Comparison of ENCODE assay signal across 9 mouse cellular contexts in genomic region chr4:137984212-137984611, GRCm38 (mm10). TPM values are rescaled to one million over a fixed set of nuclear protein-coding genes. Genes with fewer than 3 reads are reported as not detected.
DNase-seq lines count a peak whose midpoint lies in the region; ATAC-seq and TF ChIP-seq lines count a peak whose summit lies in the region.
"Had no signal": no experiment of that assay in that cellular context is flagged by ENCODE, and none has a peak within 500 bp of the region (broad histone marks: within the 10 kb centered on the region; RNA-seq: fewer than 3 reads in every experiment).

No protein-coding gene starts in this region.

- TF ChIP-seq CTCF in CH12.LX (conservative IDR thresholded peaks at IDR 0.05 in 1 of 2, IDR thresholded peaks at IDR 0.05 in 1 of 2; ENCODE audit: low read depth in 2 of 2, low read length in 2 of 2) = no peak

- H3K27ac ChIP-seq in heart, embryonic 10.5 days = no peak overlapping the region
- H3K27ac ChIP-seq in heart, embryonic 12.5 days (ENCODE audit: poor library complexity, severe bottlenecking) = no peak overlapping the region
- no peak overlapping the region for H3K27ac ChIP-seq in CH12.LX (ENCODE audit: insufficient read depth, low read depth)
- no peak overlapping the region for H3K27ac ChIP-seq in embryonic facial prominence, embryonic 15.5 days (replicated peaks)
- H3K27ac ChIP-seq in limb, embryonic 11.5 days (replicated peaks; ENCODE audit: low read depth, low read length) = no peak overlapping the region
- H3K27ac ChIP-seq: neural tube, embryonic 12.5 days had no signal

- H3K4me1 ChIP-seq in heart, embryonic 10.5 days = peaks cover 10% of the 10 kb centered on the region
- H3K4me1 ChIP-seq in heart, embryonic 12.5 days (replicated peaks) = peaks cover 8% of the 10 kb centered on the region
- no peaks in the 10 kb centered on the region for H3K4me1 ChIP-seq in CH12.LX (ENCODE audit: control insufficient read depth in 1 of 2, insufficient read depth in 2 of 2)
- H3K4me1 ChIP-seq in embryonic facial prominence, embryonic 15.5 days = peaks cover 4% of the 10 kb centered on the region
- H3K4me1 ChIP-seq in limb, embryonic 11.5 days (ENCODE audit: control insufficient read depth, insufficient read depth, low read length) = no peaks in the 10 kb centered on the region
- H3K4me1 ChIP-seq: neural tube, embryonic 12.5 days had no signal

- dilution Hi-C loops in CH12.LX (cut with MboI; ENCODE audit: extremely low pct_ligation_motif_present, extremely low pct_unique_long_range_greater_than_20kb, low sequenced_read_pairs) = no loop called here

- WGBS in heart, embryonic 10.5 days = 42% methylated on average over 10 of the region's 10 CpGs
- WGBS in heart, embryonic 12.5 days = 34% methylated on average over 10 of the region's 10 CpGs
- WGBS in embryonic facial prominence, embryonic 15.5 days = 22% methylated on average over 10 of the region's 10 CpGs
- WGBS in limb, embryonic 11.5 days = 57% methylated on average over 10 of the region's 10 CpGs

- peaks cover 4% of the 10 kb centered on the region; the same call in 1 of the 2 replicates for H3K27me3 ChIP-seq in heart, embryonic 10.5 days (ENCODE audit: insufficient read depth, poor library complexity, severe bottlenecking)
- H3K27me3 ChIP-seq in heart, embryonic 12.5 days (replicated peaks) = no peaks in the 10 kb centered on the region
- no peaks in the 10 kb centered on the region for H3K27me3 ChIP-seq in CH12.LX (replicated peaks)
- H3K27me3 ChIP-seq in embryonic facial prominence, embryonic 15.5 days = no peaks in the 10 kb centered on the region
- no peaks in the 10 kb centered on the region for H3K27me3 ChIP-seq in limb, embryonic 11.5 days (ENCODE audit: control insufficient read depth, insufficient read depth, low read length)
- H3K27me3 ChIP-seq: neural tube, embryonic 12.5 days had no signal

- no peak for TF ChIP-seq POLR2A in CH12.LX (IDR thresholded peaks at IDR 0.05; ENCODE audit: low read depth, low read length)

- no peak for ATAC-seq in heart, embryonic 12.5 days (ENCODE audit: insufficient number of reproducible peaks, low FRiP score)
- ATAC-seq in embryonic facial prominence, embryonic 15.5 days (ENCODE audit: insufficient number of reproducible peaks, low FRiP score, low TSS enrichment, low read depth) = peak; percentile 59; the same call in 1 of the 2 replicates
- no peak for ATAC-seq in limb, embryonic 11.5 days (ENCODE audit: insufficient number of reproducible peaks, low FRiP score, low TSS enrichment, low read depth)
- ATAC-seq in granulocyte monocyte progenitor cell, adult 5-6 weeks (replicated peaks; ENCODE audit: poor library complexity, severe bottlenecking) = no peak

- TF ChIP-seq EP300 in CH12.LX (IDR thresholded peaks at IDR 0.05; ENCODE audit: low read length) = no peak

- peak; percentile 76 for DNase-seq in heart, embryonic 10.5 days (ENCODE audit: low spot score)
- no peak for DNase-seq in CH12.LX (ENCODE audit: extremely low read depth)
- peak; percentile 32 for DNase-seq in limb, embryonic 11.5 days (ENCODE audit: low spot score)
- no peak for DNase-seq in layer of hippocampus, postnatal 10 days (ENCODE audit: low spot score in 2 of 2)
- no peak for DNase-seq in cerebellum, adult 11-12 months

- in situ Hi-C loops in CH12.LX (cut with MboI; ENCODE audit: low pct_ligation_motif_present, low pct_unique_long_range_greater_than_20kb, low sequenced_read_pairs) = no loop called here

- TF ChIP-seq RAD21 in CH12.LX (IDR thresholded peaks at IDR 0.05; ENCODE audit: low read depth, low read length) = no peak

- H3K9me3 ChIP-seq in heart, embryonic 10.5 days = no peaks in the 10 kb centered on the region
- no peaks in the 10 kb centered on the region for H3K9me3 ChIP-seq in heart, embryonic 12.5 days (replicated peaks)
- no peaks in the 10 kb centered on the region for H3K9me3 ChIP-seq in CH12.LX (replicated peaks; ENCODE audit: low read length)
- H3K9me3 ChIP-seq in embryonic facial prominence, embryonic 15.5 days (replicated peaks) = no peaks in the 10 kb centered on the region
- H3K9me3 ChIP-seq in limb, embryonic 11.5 days (ENCODE audit: control insufficient read depth, low read length) = no peaks in the 10 kb centered on the region
- H3K9me3 ChIP-seq: neural tube, embryonic 12.5 days had no signal

- no peak overlapping the region for H3K4me3 ChIP-seq in heart, embryonic 10.5 days
- H3K4me3 ChIP-seq in heart, embryonic 12.5 days = no peak overlapping the region
- no peak overlapping the region for H3K4me3 ChIP-seq in CH12.LX (replicated peaks in 1 of 3; ENCODE audit: low read depth in 2 of 3, low read length in 2 of 3, poor library complexity in 1 of 3)
- H3K4me3 ChIP-seq in embryonic facial prominence, embryonic 15.5 days (replicated peaks) = no peak overlapping the region
- no peak overlapping the region for H3K4me3 ChIP-seq in limb, embryonic 11.5 days (ENCODE audit: low read depth, low read length)
- H3K4me3 ChIP-seq: neural tube, embryonic 12.5 days had no signal

- no peaks in the 10 kb centered on the region for H3K36me3 ChIP-seq in heart, embryonic 10.5 days
- H3K36me3 ChIP-seq in heart, embryonic 12.5 days = no peaks in the 10 kb centered on the region
- no peaks in the 10 kb centered on the region for H3K36me3 ChIP-seq in CH12.LX (replicated peaks in 1 of 2; ENCODE audit: control insufficient read depth in 1 of 2, insufficient read depth in 1 of 2, low read length in 1 of 2)
- H3K36me3 ChIP-seq in embryonic facial prominence, embryonic 15.5 days = no peaks in the 10 kb centered on the region
- no peaks in the 10 kb centered on the region for H3K36me3 ChIP-seq in limb, embryonic 11.5 days (ENCODE audit: control insufficient read depth, insufficient read depth, low read length)
- H3K36me3 ChIP-seq: neural tube, embryonic 12.5 days had no signal

- H3K79me2 ChIP-seq in CH12.LX (replicated peaks; ENCODE audit: control insufficient read depth, extremely low read depth, insufficient read depth, poor library complexity, severe bottlenecking) = no peaks in the 10 kb centered on the region

- no peak overlapping the region for H3K9ac ChIP-seq in heart, embryonic 12.5 days
- H3K9ac ChIP-seq in CH12.LX (ENCODE audit: insufficient read depth, low read depth) = no peak overlapping the region
- H3K9ac ChIP-seq in embryonic facial prominence, embryonic 15.5 days = no peak overlapping the region
- H3K9ac ChIP-seq in limb, embryonic 11.5 days (ENCODE audit: low read length) = no peak overlapping the region
- H3K9ac ChIP-seq: neural tube, embryonic 12.5 days had no signal

- H3K4me2 ChIP-seq in heart, embryonic 12.5 days = no peak overlapping the region
- H3K4me2 ChIP-seq in CH12.LX (ENCODE audit: insufficient read depth, low read depth, poor library complexity, severe bottlenecking) = peak overlapping the region; percentile 29; the same call in 1 of the 2 replicates
- 0 out of 2 replicates have a peak overlapping the region, but pooled peaks have one; percentile 15 for H3K4me2 ChIP-seq in embryonic facial prominence, embryonic 15.5 days (replicated peaks)
- no peak overlapping the region for H3K4me2 ChIP-seq in limb, embryonic 11.5 days (ENCODE audit: low read depth, severe bottlenecking)
- H3K4me2 ChIP-seq: neural tube, embryonic 12.5 days had no signal

TF ChIP-seq in CH12.LX, 34 proteins besides CTCF, POLR2A, EP300 and RAD21:
- no peak for TF ChIP-seq MAFK (IDR thresholded peaks at IDR 0.05; ENCODE audit: insufficient replicate concordance, low read length)
- TF ChIP-seq SIN3A (IDR thresholded peaks at IDR 0.05; ENCODE audit: low read length) = no peak
- no peak for TF ChIP-seq ZC3H11A (IDR thresholded peaks at IDR 0.05; ENCODE audit: low read depth, low read length)
- no peak for TF ChIP-seq MAZ (IDR thresholded peaks at IDR 0.05; ENCODE audit: low read depth, low read length)
- no peak for TF ChIP-seq MEF2A (IDR thresholded peaks at IDR 0.05; ENCODE audit: borderline replicate concordance, low read depth, low read length)
- TF ChIP-seq TCF12 (IDR thresholded peaks at IDR 0.05; ENCODE audit: low read depth, low read length) = no peak
- no peak for TF ChIP-seq CHD2 (IDR thresholded peaks at IDR 0.05; ENCODE audit: low read length)
- TF ChIP-seq ZNF384 (IDR thresholded peaks at IDR 0.05; ENCODE audit: low read depth, low read length) = no peak
- TF ChIP-seq ELF1 (IDR thresholded peaks at IDR 0.05; ENCODE audit: low read depth, low read length) = no peak
- no peak for TF ChIP-seq JUND (conservative IDR thresholded peaks at IDR 0.05; ENCODE audit: low read depth, low read length)
- TF ChIP-seq IRF4 (IDR thresholded peaks at IDR 0.05; ENCODE audit: low read depth, low read length) = no peak
- no peak for TF ChIP-seq MXI1 (IDR thresholded peaks at IDR 0.05; ENCODE audit: low read depth, low read length)
- no peak for TF ChIP-seq GABPA (IDR thresholded peaks at IDR 0.05; ENCODE audit: insufficient replicate concordance, low read depth, low read length)
- TF ChIP-seq E2F4 (IDR thresholded peaks at IDR 0.05; ENCODE audit: insufficient replicate concordance, low read depth, low read length) = no peak
- TF ChIP-seq ZMIZ1 (IDR thresholded peaks at IDR 0.05; ENCODE audit: low read depth, low read length) = no peak
- TF ChIP-seq POLR2AphosphoS2 (IDR thresholded peaks at IDR 0.05; ENCODE audit: low read depth, low read length) = no peak
- TF ChIP-seq PAX5 (IDR thresholded peaks at IDR 0.05; ENCODE audit: low read length) = no peak
- TF ChIP-seq TBP (conservative IDR thresholded peaks at IDR 0.05; ENCODE audit: low read depth, low read length) = no peak
- TF ChIP-seq SMC3 (IDR thresholded peaks at IDR 0.05; ENCODE audit: low read depth, low read length) = no peak

RNA-seq across cellular contexts. Expression of gene Eif4g3, which starts 8.6 kb away (rescaled TPM):
- 29.0 and 35.3 TPM in 2 replicates for polyA plus RNA-seq in heart, embryonic 10.5 days (2016; fragmentation: Nextera tagmentation; extraction: Ambion mirVana)
- 32.7 and 37.2 TPM in 2 replicates for polyA plus RNA-seq in heart, embryonic 12.5 days (2016; fragmentation: Nextera tagmentation; extraction: Ambion mirVana)
- total RNA-seq in CH12.LX (2012; rRNA removed) (22.3 and 24.0 TPM in 2 replicates), CH12.LX (2014; rRNA removed) (10.8 and 11.9 TPM in 2 replicates)
- polyA plus RNA-seq in CH12.LX (2012; ENCODE audit: insufficient read length, low read depth) = 44.2 and 47.2 TPM in 2 replicates
- 34.7 and 36.2 TPM in 2 replicates for polyA plus RNA-seq in embryonic facial prominence, embryonic 15.5 days (2015; fragmentation: Nextera tagmentation; extraction: Ambion mirVana)
- polyA plus RNA-seq in limb, embryonic 11.5 days (2014; fragmentation: Nextera tagmentation; extraction: Ambion mirVana) = 45.5 and 51.3 TPM in 2 replicates
- total RNA-seq in layer of hippocampus, postnatal 10 days (2021) = 100 to 1,000 TPM; 161 to 164 TPM
- 67.7 and 72.3 TPM in 2 replicates for total RNA-seq in granulocyte monocyte progenitor cell, adult 5-6 weeks (2014; fragmentation: Nextera tagmentation)
- total RNA-seq in granulocyte monocyte progenitor cell, adult 5-6 weeks (2017) = 29.3 and 39.1 TPM in 2 replicates

Comparison
In these comparisons a context has a peak if more than half of its experiments do, and no peak if none do; other contexts are left out.
1. DNase-seq: peak in heart, embryonic 10.5 days (single experiment) and limb, embryonic 11.5 days (single experiment); none in CH12.LX (single experiment), layer of hippocampus, postnatal 10 days (0 of 2) and cerebellum, adult 11-12 months (single experiment).
2. H3K4me2 ChIP-seq: peak in CH12.LX (single experiment) and embryonic facial prominence, embryonic 15.5 days (single experiment); none in heart, embryonic 12.5 days (single experiment) and limb, embryonic 11.5 days (single experiment).